Mouse (Mus musculus) hindbrain, embryonic 16.5 days (tissue): Measurements from ENCODE around the gene Gm14391. TPM values are rescaled to one million over a fixed set of nuclear protein-coding genes. Genes with fewer than 3 reads are reported as not detected.
"Not testable (repeated sequence)": the region's sequence is repeated elsewhere in the genome, so short reads cannot be mapped to it uniquely, and the experiment has no call there.

Experiments
- ATAC-seq: fragments of 200-750 bp; cut with Nextera tagmentation; 2 replicates; pipeline ENCODE4 v1.8.0; 2017; ENCODE audit warnings: moderate TSS enrichment, moderate library complexity
- H3K27ac ChIP-seq: fragments of 300-500 bp; sonication (generic); 2 replicates; pipeline ENCODE4 v1.5.1; 2014; ENCODE audit warnings: low read depth, mild to moderate bottlenecking, control low read depth, low read length, moderate library complexity
- H3K27me3 ChIP-seq: fragments of 300-500 bp; sonication (generic); replicated peaks from 2 replicates; pipeline ENCODE4 v1.6.1; 2014; ENCODE audit warnings: low read length; ENCODE audit not compliant: control insufficient read depth, insufficient read depth
- H3K36me3 ChIP-seq: fragments of 300-500 bp; sonication (generic); 2 replicates; pipeline ENCODE4 v1.6.1; 2014; ENCODE audit warnings: mild to moderate bottlenecking, low read length, moderate library complexity, mixed read lengths; ENCODE audit not compliant: control insufficient read depth, insufficient read depth
- H3K4me1 ChIP-seq: fragments of 300-500 bp; sonication (generic); 2 replicates; pipeline ENCODE4 v1.6.1; 2014; ENCODE audit warnings: low read depth, low read length; ENCODE audit not compliant: control insufficient read depth, insufficient read depth
- H3K4me2 ChIP-seq: fragments of 300-500 bp; sonication (generic); 2 replicates; pipeline ENCODE4 v1.6.1; 2014; ENCODE audit warnings: mild to moderate bottlenecking, low read length, control low read depth, moderate library complexity
- H3K4me3 ChIP-seq: fragments of 300-500 bp; sonication (generic); 2 replicates; pipeline ENCODE4 v1.5.1; 2014; ENCODE audit warnings: mild to moderate bottlenecking, low read length, control low read depth, moderate library complexity
- H3K9ac ChIP-seq: fragments of 300-500 bp; sonication (generic); 2 replicates; pipeline ENCODE4 v1.6.1; 2014; ENCODE audit warnings: low read depth, mild to moderate bottlenecking, control low read depth, low read length, moderate library complexity
- H3K9me3 ChIP-seq: fragments of 300-500 bp; sonication (generic); 2 replicates; pipeline ENCODE4 v1.6.1; 2014; ENCODE audit warnings: mild to moderate bottlenecking, low read length, moderate library complexity; ENCODE audit not compliant: control insufficient read depth
- WGBS: fragments of 180-500 bp; shearing (Covaris S2); extraction: QIAGEN DNeasy Blood & Tissue Kit; methylation state at CpG from one replicate; pipeline ENCODE4 v1.1.7; 2014; 5-methylcytosine and 5-hydroxymethylcytosine counted together
- polyA plus RNA-seq: library from polyadenylated mRNA; unstranded; fragments of >200 nt; fragmentation: Nextera tagmentation; extraction: Ambion mirVana; gene quantifications from 2 replicates; pipeline ENCODE4 v1.2.1, GENCODE M21; 2015

Gene Gm14391
- polyA plus RNA-seq: 10.8 and 11.9 TPM in 2 replicates

GRCm38 (mm10) chr2:175206732-175207131, at the start of gene Gm14391:
Gene Gm14391 (minus strand): TSS chr2:175206917.
- H3K4me2 ChIP-seq, ATAC-seq: not testable (repeated sequence)

DNA sequence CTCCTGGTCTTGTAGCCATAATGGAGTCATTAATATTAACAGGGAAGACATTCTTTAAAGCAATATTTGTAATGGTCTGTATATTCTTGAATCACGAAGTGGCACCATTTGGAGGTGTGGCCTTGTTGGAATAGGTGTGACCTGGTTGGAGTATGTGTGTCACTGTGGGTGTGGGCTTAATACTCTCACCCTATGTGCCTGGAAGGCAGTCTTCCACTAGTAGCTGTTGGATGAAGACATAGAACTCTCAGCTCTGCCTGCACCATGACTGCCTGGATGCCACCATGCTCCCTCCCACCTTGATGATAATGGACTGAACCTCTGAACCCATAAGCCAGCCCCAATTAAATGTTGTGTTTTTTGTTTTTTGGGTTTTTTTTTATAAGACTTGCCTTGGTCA, 27.7 kb downstream of the Gm14391 start:
- ATAC-seq, H3K36me3 ChIP-seq, H3K4me3 ChIP-seq, H3K27me3 ChIP-seq, H3K4me1 ChIP-seq, H3K27ac ChIP-seq, H3K9me3 ChIP-seq, H3K9ac ChIP-seq, H3K4me2 ChIP-seq: not testable (repeated sequence)
- 43% methylated on average over 1 of the region's 1 CpGs for WGBS

More at GRCm38 (mm10) chr2:175206732-175207131, at the start of gene Gm14391:
- H3K9me3 ChIP-seq, H3K4me1 ChIP-seq, H3K27me3 ChIP-seq, H3K27ac ChIP-seq, H3K9ac ChIP-seq, H3K4me3 ChIP-seq, H3K36me3 ChIP-seq: not testable (repeated sequence)
- no CpG with 5 or more reads among the region's 7 CpGs for WGBS

GRCm38 (mm10) chr2:175176312-175176711, 30.4 kb downstream of the Gm14391 start:
- no peak overlapping the region for H3K4me3 ChIP-seq
- H3K36me3 ChIP-seq: no peaks in the 10 kb centered on the region
- H3K9me3 ChIP-seq: no peaks in the 10 kb centered on the region
- H3K4me2 ChIP-seq: no peak overlapping the region
- no peaks in the 10 kb centered on the region for H3K27me3 ChIP-seq
- WGBS: 84% methylated on average over 6 of the region's 6 CpGs
- ATAC-seq: no peak
- H3K27ac ChIP-seq: no peak overlapping the region
- no peak overlapping the region for H3K9ac ChIP-seq
- H3K4me1 ChIP-seq: no peaks in the 10 kb centered on the region

DNA sequence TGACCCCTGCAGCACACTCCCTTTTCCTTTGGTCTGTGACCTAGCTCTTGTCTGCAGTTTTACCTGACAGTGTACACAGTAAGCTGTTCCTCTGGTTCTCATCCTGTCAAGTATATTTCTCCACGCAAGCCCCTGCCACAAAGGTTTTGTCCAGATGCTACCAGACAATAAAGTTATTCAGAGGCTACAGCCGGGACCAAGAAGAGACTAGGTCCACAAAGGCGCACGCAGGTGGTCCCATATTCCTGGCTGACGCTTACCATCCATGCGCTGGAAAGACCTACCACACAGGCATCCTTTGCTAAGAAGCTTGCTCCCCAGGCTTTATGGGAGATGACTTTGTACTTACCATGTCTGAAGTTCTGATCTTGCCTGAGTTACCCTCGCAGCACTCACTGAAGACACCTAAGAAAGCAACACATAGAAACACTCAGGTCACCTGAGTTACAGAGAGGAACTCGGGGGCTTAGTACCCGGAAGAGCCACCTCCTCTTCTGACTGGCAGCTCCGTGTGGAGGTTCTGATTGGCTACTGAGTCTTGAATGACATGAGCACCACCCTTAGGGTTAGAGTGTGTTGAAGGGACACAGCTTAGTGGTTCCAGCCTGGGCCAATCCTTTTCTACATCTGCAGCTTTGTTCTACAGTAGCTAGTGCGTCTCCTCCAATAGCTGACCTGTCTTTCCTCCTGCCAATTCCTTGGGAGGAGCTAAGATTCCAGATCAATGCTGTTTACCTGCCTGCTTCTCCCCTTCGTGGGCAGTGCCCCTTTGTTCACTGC, 31.1 kb downstream of the Gm14391 start, which contains the start of gene Gm14443:
TSS of gene Gm14443 (minus strand) at position 471 of the 780 bp plus-strand sequence.
- not testable (repeated sequence) for ATAC-seq, H3K27me3 ChIP-seq, H3K4me2 ChIP-seq, H3K9ac ChIP-seq, H3K9me3 ChIP-seq, H3K4me1 ChIP-seq, H3K4me3 ChIP-seq, H3K36me3 ChIP-seq, H3K27ac ChIP-seq
- 76% methylated on average over 12 of the region's 12 CpGs for WGBS

GRCm38 (mm10) chr2:175174058-175174457, 32.7 kb downstream of the Gm14391 start:
- H3K36me3 ChIP-seq, H3K27ac ChIP-seq, ATAC-seq, H3K4me3 ChIP-seq, H3K9me3 ChIP-seq, H3K9ac ChIP-seq, H3K4me2 ChIP-seq, H3K27me3 ChIP-seq, H3K4me1 ChIP-seq: not testable (repeated sequence)
- 93% methylated on average over 2 of the region's 2 CpGs for WGBS

GRCm38 (mm10) chr2:175172906-175173595, 33.7 kb downstream of the Gm14391 start:
- ATAC-seq: not testable (repeated sequence)

DNA sequence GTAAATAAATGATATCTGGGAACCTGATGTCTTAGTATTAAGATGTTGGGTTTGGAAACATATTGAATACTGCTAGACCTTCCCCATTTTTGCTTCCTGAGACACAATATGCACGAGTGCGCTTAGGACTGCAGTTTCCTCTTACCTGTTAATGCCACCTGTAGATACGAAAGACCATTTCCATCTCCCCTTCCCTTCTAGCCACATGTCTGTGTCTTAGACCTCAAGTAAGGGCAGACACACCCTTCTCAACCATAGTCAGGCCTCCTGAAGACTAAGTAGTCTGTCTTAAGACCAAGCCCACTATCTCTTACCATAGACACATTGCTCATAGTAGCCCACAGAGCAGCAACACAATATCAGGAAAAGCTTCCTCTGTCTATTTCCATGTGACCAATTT, 34.6 kb downstream of the Gm14391 start:
- Histone ChIP-seq H3K36me3 (no peaks in the 10 kb centered on the region), H3K9me3 (no peaks in the 10 kb centered on the region), H3K4me1 (no peaks in the 10 kb centered on the region), H3K27ac (no peak overlapping the region), H3K9ac (no peak overlapping the region), H3K27me3 (no peaks in the 10 kb centered on the region), H3K4me3 (no peak overlapping the region), H3K4me2 (no peak overlapping the region)
- 91% methylated on average over 3 of the region's 3 CpGs for WGBS
- no peak for ATAC-seq

More at GRCm38 (mm10) chr2:175172906-175173595, 33.7 kb downstream of the Gm14391 start:
- H3K4me3 ChIP-seq, H3K27ac ChIP-seq, H3K36me3 ChIP-seq, H3K4me2 ChIP-seq, H3K27me3 ChIP-seq, H3K9ac ChIP-seq, H3K9me3 ChIP-seq, H3K4me1 ChIP-seq: not testable (repeated sequence)
- 88% methylated on average over 3 of the region's 3 CpGs for WGBS

GRCm38 (mm10) chr2:175166870-175167269, 39.8 kb downstream of the Gm14391 start:
- not testable (repeated sequence) for H3K27me3 ChIP-seq, H3K9ac ChIP-seq, H3K9me3 ChIP-seq, H3K4me2 ChIP-seq, H3K36me3 ChIP-seq, ATAC-seq, H3K27ac ChIP-seq, H3K4me1 ChIP-seq, H3K4me3 ChIP-seq
- 84% methylated on average over 2 of the region's 2 CpGs for WGBS

DNA sequence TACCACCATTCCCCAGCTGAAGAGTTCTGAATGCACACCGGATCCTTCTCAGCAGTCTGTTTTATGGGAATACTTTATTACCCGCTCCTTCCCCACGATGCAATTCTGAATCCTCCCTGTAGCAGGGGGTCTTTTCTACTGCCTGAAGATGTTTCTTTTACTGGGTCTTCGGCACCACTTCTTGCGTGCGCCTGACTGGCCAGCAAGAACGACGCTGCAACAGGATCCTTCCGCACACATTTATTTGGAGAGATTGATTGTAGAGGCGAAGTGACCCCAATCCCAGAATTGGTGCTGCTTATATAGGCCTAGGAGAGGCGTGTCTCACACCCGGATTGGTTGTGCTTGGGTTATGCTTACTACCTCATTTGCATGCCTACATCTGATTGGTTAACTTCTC, 41.6 kb downstream of the Gm14391 start:
- not testable (repeated sequence) for H3K4me3 ChIP-seq, H3K36me3 ChIP-seq, H3K4me2 ChIP-seq, H3K4me1 ChIP-seq, H3K27ac ChIP-seq, H3K27me3 ChIP-seq, H3K9me3 ChIP-seq, H3K9ac ChIP-seq, ATAC-seq
- WGBS: 94% methylated on average over 12 of the region's 12 CpGs
